Mouse (Mus musculus): Measurements from ENCODE around the gene Rnf41.

Rnf41 gene

GRCm38 (mm10) chr10:128382482-128382881, 29.0 kb upstream of the Rnf41 start:
- DNase-seq (ENCODE audit: low read depth in 2 of 2, low spot score in 2 of 2): no peak

GRCm38 (mm10) chr10:128385902-128386301, 25.6 kb upstream of the Rnf41 start:
- no peak for DNase-seq (ENCODE audit: low read depth in 2 of 2, low spot score in 2 of 2)

- DNase-seq (ENCODE audit: low read depth in 2 of 2, low spot score in 2 of 2): no peak
Observed at GRCm38 (mm10) chr10:128388941-128389340, 22.5 kb upstream of the Rnf41 start.

GRCm38 (mm10) chr10:128389570-128389969, 21.9 kb upstream of the Rnf41 start:
- DNase-seq (ENCODE audit: low read depth in 2 of 2, low spot score in 2 of 2): no peak

GRCm38 (mm10) chr10:128390366-128390765, 21.1 kb upstream of the Rnf41 start:
- no peak for DNase-seq (ENCODE audit: low read depth in 2 of 2, low spot score in 2 of 2)

- DNase-seq (ENCODE audit: low read depth in 2 of 2, low spot score in 2 of 2): no peak
Observed at GRCm38 (mm10) chr10:128391850-128392249, 19.6 kb upstream of the Rnf41 start.

GRCm38 (mm10) chr10:128396017-128396673, 15.3 kb upstream of the Rnf41 start:
- no peak for DNase-seq (ENCODE audit: low read depth in 2 of 2, low spot score in 2 of 2)

- no peak for DNase-seq (ENCODE audit: low read depth in 2 of 2, low spot score in 2 of 2)
Observed at GRCm38 (mm10) chr10:128396716-128397264, 14.7 kb upstream of the Rnf41 start.

GRCm38 (mm10) chr10:128397466-128397865, 14.0 kb upstream of the Rnf41 start:
- no peak for DNase-seq (ENCODE audit: low read depth in 2 of 2, low spot score in 2 of 2)

GRCm38 (mm10) chr10:128400338-128400737, 11.1 kb upstream of the Rnf41 start:
- no peak for DNase-seq (ENCODE audit: low read depth in 2 of 2, low spot score in 2 of 2)

- DNase-seq (ENCODE audit: low read depth in 2 of 2, low spot score in 2 of 2): no peak
Observed at GRCm38 (mm10) chr10:128401056-128401455, 10.4 kb upstream of the Rnf41 start, which contains the start of gene Slc39a5. Slc39a5 (minus strand) TSS chr10:128401229.

- no peak for DNase-seq (ENCODE audit: low read depth in 2 of 2, low spot score in 2 of 2)
Observed at GRCm38 (mm10) chr10:128401638-128402037, 9.8 kb upstream of the Rnf41 start.

GRCm38 (mm10) chr10:128403931-128404330, 7.5 kb upstream of the Rnf41 start:
- no peak for DNase-seq (ENCODE audit: low read depth in 2 of 2, low spot score in 2 of 2)

GRCm38 (mm10) chr10:128408591-128409535, 2.6 kb upstream of the Rnf41 start:
- DNase-seq (ENCODE audit: low read depth in 2 of 2, low spot score in 2 of 2): no peak

- DNase-seq (ENCODE audit: low read depth in 2 of 2, low spot score in 2 of 2): peak; percentile 96
Observed at GRCm38 (mm10) chr10:128409692-128410559, 1.5 kb upstream of the Rnf41 start.

- DNase-seq (ENCODE audit: low read depth in 2 of 2, low spot score in 2 of 2): no peak
Observed at GRCm38 (mm10) chr10:128410560-128410845, 954 bp upstream of the Rnf41 start.

- peak in 1 of 2 experiments; percentile 4 for DNase-seq (ENCODE audit: low read depth in 2 of 2, low spot score in 2 of 2)
Observed at GRCm38 (mm10) chr10:128412055-128412381, 561 bp downstream of the Rnf41 start.

GRCm38 (mm10) chr10:128412558-128412957, 1.1 kb downstream of the Rnf41 start:
- DNase-seq (ENCODE audit: low read depth in 2 of 2, low spot score in 2 of 2): no peak

- DNase-seq (ENCODE audit: low read depth in 2 of 2, low spot score in 2 of 2): no peak
Observed at GRCm38 (mm10) chr10:128413076-128413475, 1.6 kb downstream of the Rnf41 start.

GRCm38 (mm10) chr10:128414848-128415247, 3.4 kb downstream of the Rnf41 start:
- no peak for DNase-seq (ENCODE audit: low read depth in 2 of 2, low spot score in 2 of 2)

- DNase-seq (ENCODE audit: low read depth in 2 of 2, low spot score in 2 of 2): no peak
Observed at GRCm38 (mm10) chr10:128422426-128422825, 11.0 kb downstream of the Rnf41 start.

Measured in CD8-positive naive resting alpha-beta T cell, adult 2 months (primary cell).